Mouse (Mus musculus) induced T-regulatory cell, adult 2 months (primary cell): ENCODE data around the gene Sdsl.
A peak's percentile ranks its signal among the peaks of the same experiment; 100 is the strongest.

ENCODE experiments used
- DNase-seq: peaks from one replicate; pipeline ENCODE4 v3.0.0-alpha.2; 2012; ENCODE audit warnings: low read depth

The Sdsl gene

GRCm38 (mm10) chr5:120428189-120428838, 44.3 kb downstream of the Sdsl start:
- no peak for DNase-seq

- no peak for DNase-seq
Measured at GRCm38 (mm10) chr5:120427451-120427938, 45.1 kb downstream of the Sdsl start.

DNA sequence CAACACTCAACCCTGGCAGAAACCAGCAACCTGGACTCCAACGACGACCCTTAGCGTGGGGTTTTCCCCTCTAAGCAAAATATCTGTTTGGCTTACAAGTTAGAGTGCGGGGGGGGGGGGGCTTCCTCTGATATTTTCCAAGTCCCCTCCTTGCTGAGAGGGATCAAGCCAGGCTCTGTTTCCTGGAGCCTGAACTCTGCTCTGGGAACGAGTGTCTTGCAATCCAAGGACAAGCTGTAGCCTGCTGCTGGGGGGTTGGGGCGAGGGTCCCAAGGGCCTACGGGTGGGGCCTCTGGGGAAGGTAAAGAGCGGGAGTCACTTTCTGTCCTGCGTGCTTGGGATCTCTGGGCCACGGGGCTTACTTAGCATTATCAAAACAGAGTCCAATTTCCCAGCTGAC, 46.0 kb downstream of the Sdsl start:
- no peak for DNase-seq

GRCm38 (mm10) chr5:120425711-120426110, 46.9 kb downstream of the Sdsl start:
- no peak for DNase-seq

- DNase-seq: no peak
Measured at GRCm38 (mm10) chr5:120424657-120425056, 48.0 kb downstream of the Sdsl start.

- peak; percentile 67 for DNase-seq
Measured at GRCm38 (mm10) chr5:120424039-120424438, 48.6 kb downstream of the Sdsl start.

DNA sequence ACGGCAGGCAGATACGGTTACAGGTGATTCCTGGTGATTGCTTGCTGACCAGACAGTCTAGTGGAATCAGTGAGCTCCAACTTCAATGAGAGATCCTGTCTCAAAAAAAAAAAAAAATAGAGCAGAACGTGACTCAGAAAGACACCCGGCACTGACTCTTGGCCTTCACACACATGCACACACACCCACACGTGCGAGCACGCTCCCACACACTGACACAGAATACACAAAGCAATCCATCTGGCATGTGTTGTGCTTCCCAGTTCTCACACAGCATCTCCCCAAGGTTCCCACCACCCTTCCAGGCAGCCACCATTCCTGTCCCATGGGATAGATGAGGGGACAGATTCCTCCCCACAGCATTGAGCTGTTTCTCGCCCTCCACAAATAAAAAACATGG, 52.5 kb downstream of the Sdsl start:
- no peak for DNase-seq

DNA sequence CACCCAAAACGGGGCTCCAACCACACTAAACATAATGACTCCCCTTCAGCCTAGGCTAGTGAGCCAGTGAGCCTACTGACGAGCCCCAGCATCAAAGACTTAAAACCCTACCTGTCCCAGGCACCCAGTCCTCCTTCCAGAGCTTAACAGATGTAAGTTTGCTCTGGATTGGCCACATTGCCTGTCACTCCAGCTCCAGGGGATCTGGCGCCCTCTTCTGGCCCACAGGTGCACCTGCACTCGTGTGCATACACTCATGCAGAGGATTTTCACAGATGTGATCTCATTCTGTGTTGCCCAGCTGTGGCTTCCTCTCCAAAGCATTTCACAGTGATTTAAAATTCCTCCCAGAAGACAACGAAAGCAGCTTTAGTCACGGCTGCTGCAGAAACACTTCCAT, 59.2 kb downstream of the Sdsl start:
- no peak for DNase-seq

- DNase-seq: no peak
Measured at GRCm38 (mm10) chr5:120409385-120410378, 62.9 kb downstream of the Sdsl start.

GRCm38 (mm10) chr5:120408933-120409332, 63.7 kb downstream of the Sdsl start:
- no peak for DNase-seq
